Mouse (Mus musculus): Measurements from ENCODE around the gene Gm28308.

GRCm38 (mm10) chr6:52159164-52159761 lies 53.9 kb downstream of the Gm28308 start:
- TF ChIP-seq CTCF (IDR thresholded peaks at IDR 0.05; ENCODE audit: low read depth) (no peak), EP300 (IDR thresholded peaks at IDR 0.05; ENCODE audit: low read depth) (no peak)

Measured in liver, embryonic 14.5 days (tissue).